Mouse (Mus musculus): ENCODE results near the gene Iqch.
A peak's percentile ranks its signal among the peaks of the same experiment; 100 is the strongest.

GRCm38 (mm10) chr9:63602043-63602939, at the start of gene Iqch, which contains the start of gene Aagab:
- TF ChIP-seq POLR2A (IDR thresholded peaks at IDR 0.05; ENCODE audit: borderline replicate concordance, insufficient read depth, low read length) (peak; percentile 73), CTCF (IDR thresholded peaks at IDR 0.05; ENCODE audit: borderline replicate concordance, insufficient read depth, low read depth, low read length) (no peak)
